Mouse (Mus musculus): ENCODE results near the gene Ceacam2. TPM values are rescaled to one million over a fixed set of nuclear protein-coding genes. Genes with fewer than 3 reads are reported as not detected.
"Not testable (repeated sequence)": the region's sequence is repeated elsewhere in the genome, so short reads cannot be mapped to it uniquely, and the experiment has no call there.

Gene Ceacam2
- polyA plus RNA-seq (2015; fragmentation: Nextera tagmentation; extraction: Ambion mirVana) = 0.12 and 0.16 TPM in 2 replicates

DNA sequence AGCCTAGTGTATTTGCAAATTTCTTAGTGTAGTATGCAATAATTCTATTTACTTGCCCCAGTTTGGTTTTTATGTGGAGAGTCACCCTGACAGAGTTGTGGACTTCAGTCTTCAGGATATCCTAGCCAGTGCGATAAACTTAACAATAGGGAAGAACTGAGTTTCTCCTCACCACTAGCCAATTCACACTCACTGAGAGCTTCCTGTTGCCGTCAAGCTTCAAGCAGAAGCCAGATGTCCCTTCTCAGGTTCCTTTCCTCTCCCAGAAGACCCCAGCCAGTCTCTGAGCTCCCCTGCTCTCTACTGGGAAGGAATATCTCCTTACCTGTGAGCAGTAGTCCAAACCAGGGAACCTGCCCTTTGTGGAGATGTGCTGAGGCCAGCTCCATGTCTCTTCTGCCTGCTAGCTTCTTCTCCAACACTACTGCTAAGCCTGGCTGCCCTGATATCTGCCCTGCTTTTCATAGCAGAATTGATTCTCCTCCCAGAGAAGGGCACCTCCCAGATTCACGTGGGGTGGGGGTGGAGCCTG is at the start of gene Ceacam2:
Gene Ceacam2 (minus strand): TSS at position 482 of the 532 bp plus-strand sequence.
- H3K9me3 ChIP-seq; H3K27ac ChIP-seq; H3K36me3 ChIP-seq; H3K4me2 ChIP-seq; ATAC-seq (ENCODE audit: low FRiP score); H3K4me3 ChIP-seq; H3K4me1 ChIP-seq (replicated peaks); H3K9ac ChIP-seq; H3K27me3 ChIP-seq: not testable (repeated sequence)
- 79% methylated on average over 3 of the region's 3 CpGs for WGBS

DNA sequence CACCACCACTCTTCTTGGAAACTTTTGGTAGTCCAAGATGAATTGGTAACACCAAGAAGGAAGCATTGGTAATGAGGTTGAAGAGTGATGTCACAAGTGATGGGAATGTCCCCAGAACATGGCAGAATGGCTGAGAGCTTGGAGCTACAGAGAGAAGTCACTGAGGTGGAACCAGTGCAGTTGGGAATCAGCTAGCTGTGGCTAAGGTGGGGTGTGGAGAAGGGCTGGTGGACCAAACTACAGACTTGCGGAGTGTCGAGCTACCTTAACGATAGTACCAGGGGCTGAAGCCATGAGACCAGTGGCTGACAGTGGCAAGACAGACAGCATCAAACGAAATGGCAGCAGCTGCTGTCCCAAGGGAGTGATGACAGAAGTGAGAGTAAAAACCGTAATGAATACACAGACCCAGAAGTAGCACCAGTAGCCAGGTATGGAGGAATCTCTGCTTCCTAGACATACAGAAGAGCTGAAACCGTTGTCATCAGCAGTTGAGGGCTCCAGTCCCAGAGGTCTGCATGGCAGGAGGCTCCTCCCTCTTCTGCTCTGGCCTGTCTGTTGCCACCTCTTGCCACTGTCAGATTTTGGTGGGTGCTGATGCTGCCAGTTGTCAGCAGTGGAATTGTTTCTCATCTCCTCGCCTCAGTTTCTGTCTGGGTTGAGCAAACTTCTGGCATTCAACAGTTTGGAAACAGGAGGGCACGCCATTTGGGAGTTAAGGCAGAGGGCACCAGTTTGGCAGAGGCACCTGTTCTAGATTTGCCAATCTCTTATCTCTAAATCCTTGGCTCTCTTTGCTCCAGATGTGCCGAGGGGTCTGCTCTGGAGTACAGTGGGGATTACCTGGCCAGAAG is 45.9 kb upstream of the Ceacam2 start:
- Histone ChIP-seq H3K9ac (no peak overlapping the region), H3K36me3 (no peaks in the 10 kb centered on the region), H3K27me3 (no peaks in the 10 kb centered on the region), H3K9me3 (no peaks in the 10 kb centered on the region), H3K4me3 (no peak overlapping the region), H3K27ac (no peak overlapping the region), H3K4me1 (replicated peaks) (no peaks in the 10 kb centered on the region), H3K4me2 (no peak overlapping the region)
- ATAC-seq (ENCODE audit: low FRiP score) = no peak
- 84% methylated on average over 9 of the region's 9 CpGs for WGBS

- Histone ChIP-seq H3K9me3 (no peaks in the 10 kb centered on the region), H3K27me3 (0 out of 2 replicates have a peak, but pooled peaks cover under 1% of the 10 kb centered on the region), H3K9ac (no peak overlapping the region), H3K4me3 (no peak overlapping the region), H3K4me1 (replicated peaks) (no peaks in the 10 kb centered on the region), H3K27ac (no peak overlapping the region), H3K36me3 (no peaks in the 10 kb centered on the region), H3K4me2 (no peak overlapping the region)
- 88% methylated on average over 5 of the region's 5 CpGs for WGBS
- ATAC-seq (ENCODE audit: low FRiP score) = no peak
These were observed 45.0 kb upstream of the Ceacam2 start for GRCm38 (mm10) chr7:25584651-25585050.

DNA sequence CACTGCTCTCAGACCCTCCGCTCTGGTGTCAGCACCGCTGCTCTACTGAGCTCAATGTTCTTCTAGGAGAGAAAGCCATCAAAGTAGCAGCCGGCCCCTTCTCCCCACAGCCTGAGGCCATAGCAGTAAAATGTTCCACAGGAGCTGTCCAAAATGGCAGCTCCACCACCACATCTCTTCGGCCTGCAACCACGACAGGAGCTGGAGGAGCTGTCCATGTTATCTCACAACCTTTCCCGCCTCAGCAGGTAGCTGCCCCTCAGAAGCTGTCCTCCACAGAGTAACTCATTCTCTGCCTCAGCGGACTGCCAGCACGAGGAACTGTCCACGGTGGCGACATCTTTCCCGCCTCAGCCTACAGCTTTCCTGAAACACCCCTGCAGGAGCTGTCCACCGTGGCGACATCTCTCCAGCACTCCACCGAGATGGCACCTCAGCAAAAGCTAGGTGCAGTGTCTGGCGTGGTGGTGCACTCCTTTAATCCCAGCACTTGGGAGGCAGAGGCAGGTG is 42.7 kb upstream of the Ceacam2 start:
- H3K4me3 ChIP-seq = no peak overlapping the region
- H3K9ac ChIP-seq = no peak overlapping the region
- no peak for ATAC-seq (ENCODE audit: low FRiP score)
- H3K27ac ChIP-seq = no peak overlapping the region
- H3K4me1 ChIP-seq (replicated peaks) = no peaks in the 10 kb centered on the region
- no peak overlapping the region for H3K4me2 ChIP-seq
- H3K9me3 ChIP-seq = no peaks in the 10 kb centered on the region
- 91% methylated on average over 15 of the region's 15 CpGs for whole genome bisulfite sequencing
- H3K27me3 ChIP-seq = 0 out of 2 replicates have a peak, but pooled peaks cover 2% of the 10 kb centered on the region
- no peaks in the 10 kb centered on the region for H3K36me3 ChIP-seq

GRCm38 (mm10) chr7:25579441-25579840 is 39.8 kb upstream of the Ceacam2 start:
- Histone ChIP-seq H3K4me3 (no peak overlapping the region), H3K27me3 (0 out of 2 replicates have a peak, but pooled peaks cover 2% of the 10 kb centered on the region), H3K4me2 (no peak overlapping the region), H3K9me3 (no peaks in the 10 kb centered on the region), H3K27ac (no peak overlapping the region), H3K9ac (no peak overlapping the region), H3K36me3 (no peaks in the 10 kb centered on the region), H3K4me1 (replicated peaks) (no peaks in the 10 kb centered on the region)
- WGBS = 91% methylated on average over 10 of the region's 10 CpGs
- ATAC-seq (ENCODE audit: low FRiP score) = no peak

GRCm38 (mm10) chr7:25576793-25577437 is 37.3 kb upstream of the Ceacam2 start:
- H3K9me3 ChIP-seq = not testable (repeated sequence)

DNA sequence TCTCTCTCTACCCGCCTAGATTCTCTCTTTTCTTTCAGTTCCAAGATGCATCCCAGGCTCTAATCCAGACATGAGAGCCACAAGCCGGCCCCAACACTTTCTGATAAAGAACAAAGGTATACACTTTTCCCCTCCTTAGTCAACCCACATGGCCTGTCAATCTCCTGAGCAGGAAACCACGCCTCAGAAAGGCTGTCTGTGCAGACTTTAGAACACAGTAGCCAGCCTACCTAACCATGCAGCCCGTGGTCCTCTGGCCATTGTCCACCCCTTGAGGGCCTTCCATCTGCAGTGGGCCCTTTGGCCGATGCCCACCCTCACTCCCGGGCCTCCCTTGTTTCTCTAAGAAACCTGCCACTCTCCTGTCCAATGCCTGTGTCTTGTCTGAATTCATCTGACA is 36.7 kb upstream of the Ceacam2 start:
- H3K9ac ChIP-seq; H3K36me3 ChIP-seq; H3K4me1 ChIP-seq (replicated peaks); H3K9me3 ChIP-seq; H3K27me3 ChIP-seq; H3K27ac ChIP-seq; ATAC-seq (ENCODE audit: low FRiP score); H3K4me3 ChIP-seq; H3K4me2 ChIP-seq: not testable (repeated sequence)
- 49% methylated on average over 6 of the region's 6 CpGs for WGBS

More at GRCm38 (mm10) chr7:25576793-25577437, 37.3 kb upstream of the Ceacam2 start:
- H3K9ac ChIP-seq; H3K27ac ChIP-seq; H3K36me3 ChIP-seq; H3K27me3 ChIP-seq; H3K4me2 ChIP-seq; H3K4me3 ChIP-seq; ATAC-seq (ENCODE audit: low FRiP score); H3K4me1 ChIP-seq (replicated peaks): not testable (repeated sequence)
- 72% methylated on average over 14 of the region's 14 CpGs for WGBS

DNA sequence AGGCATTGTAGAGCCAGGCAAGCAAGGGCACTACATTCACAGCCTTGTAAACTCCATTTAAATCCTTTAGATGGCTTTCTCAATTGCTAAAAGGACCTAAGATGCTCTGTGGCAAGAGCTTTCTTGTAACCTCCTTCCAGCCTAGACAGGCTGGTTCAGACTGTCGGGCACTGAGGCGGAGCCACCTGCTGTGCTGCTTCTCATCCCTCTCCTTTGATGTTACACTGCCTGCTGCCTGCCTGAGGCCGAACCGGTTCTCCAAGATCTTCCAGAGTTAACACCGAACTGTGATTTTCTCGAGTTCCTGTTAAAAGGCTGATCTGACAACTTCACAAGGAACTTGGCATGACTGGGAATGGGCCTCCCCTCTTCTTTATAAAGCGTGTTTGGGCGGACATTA is 36.2 kb upstream of the Ceacam2 start:
- no peak overlapping the region for H3K4me3 ChIP-seq
- no peak overlapping the region for H3K27ac ChIP-seq
- ATAC-seq (ENCODE audit: low FRiP score) = no peak
- 0 out of 2 replicates have a peak, but pooled peaks cover 2% of the 10 kb centered on the region for H3K27me3 ChIP-seq
- no peak overlapping the region for H3K9ac ChIP-seq
- H3K4me2 ChIP-seq = no peak overlapping the region
- no peaks in the 10 kb centered on the region for H3K9me3 ChIP-seq
- no peaks in the 10 kb centered on the region for H3K36me3 ChIP-seq
- no peaks in the 10 kb centered on the region for H3K4me1 ChIP-seq (replicated peaks)
- WGBS = 18% methylated on average over 8 of the region's 8 CpGs

GRCm38 (mm10) chr7:25575105-25575504 is 35.4 kb upstream of the Ceacam2 start:
- H3K36me3 ChIP-seq = no peaks in the 10 kb centered on the region
- H3K4me1 ChIP-seq (replicated peaks) = no peaks in the 10 kb centered on the region
- H3K9me3 ChIP-seq = no peaks in the 10 kb centered on the region
- H3K27me3 ChIP-seq = 0 out of 2 replicates have a peak, but pooled peaks cover 2% of the 10 kb centered on the region
- 80% methylated on average over 5 of the region's 5 CpGs for WGBS
- no peak for ATAC-seq (ENCODE audit: low FRiP score)
- no peak overlapping the region for H3K27ac ChIP-seq
- H3K4me3 ChIP-seq = no peak overlapping the region
- H3K4me2 ChIP-seq = no peak overlapping the region
- no peak overlapping the region for H3K9ac ChIP-seq

DNA sequence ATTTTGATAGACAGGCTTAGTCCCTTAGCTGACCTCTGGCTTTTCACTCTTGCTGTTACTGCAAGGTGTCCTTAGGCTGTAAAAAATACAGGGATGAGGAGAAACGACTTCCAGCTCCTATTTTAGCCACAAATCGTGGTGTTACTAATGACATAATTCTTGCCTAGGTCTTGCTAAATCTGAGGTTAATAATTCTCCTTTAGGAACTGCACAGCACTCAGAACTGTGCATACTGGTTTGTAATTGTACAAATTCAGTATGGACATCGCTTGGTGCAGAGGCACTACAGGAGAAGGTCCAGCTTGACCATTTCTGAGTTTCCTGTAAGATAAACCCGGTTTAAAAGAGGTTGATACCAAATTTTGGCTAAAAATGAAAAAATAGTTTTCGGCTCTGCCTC is 34.1 kb upstream of the Ceacam2 start:
- not testable (repeated sequence) for H3K4me2 ChIP-seq; H3K9ac ChIP-seq; H3K4me3 ChIP-seq; ATAC-seq (ENCODE audit: low FRiP score); H3K4me1 ChIP-seq (replicated peaks); H3K36me3 ChIP-seq; H3K27me3 ChIP-seq; H3K27ac ChIP-seq; H3K9me3 ChIP-seq
- WGBS = 83% methylated on average over 5 of the region's 5 CpGs

DNA sequence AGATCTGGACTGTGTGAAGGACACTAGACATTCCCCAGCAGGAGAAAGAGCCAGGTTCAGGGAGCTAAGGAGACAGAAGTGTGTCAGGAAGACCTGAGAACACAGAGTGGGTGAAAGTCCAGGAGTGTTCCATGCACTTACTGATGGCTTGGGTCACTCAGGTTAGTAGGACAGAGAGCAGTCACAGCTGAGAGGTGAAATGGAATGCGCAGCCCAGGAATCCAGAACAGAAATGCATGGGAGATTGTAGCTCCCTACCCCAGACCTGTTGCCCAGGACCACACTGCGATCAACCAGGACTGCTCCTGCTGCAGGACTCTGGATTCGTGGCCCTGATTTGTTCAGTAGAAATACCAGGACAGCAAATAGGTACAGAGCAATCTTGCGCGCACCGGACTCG is 29.1 kb upstream of the Ceacam2 start:
- no peak overlapping the region for H3K4me2 ChIP-seq
- no peaks in the 10 kb centered on the region for H3K4me1 ChIP-seq (replicated peaks)
- H3K27me3 ChIP-seq = no peaks in the 10 kb centered on the region
- H3K36me3 ChIP-seq = no peaks in the 10 kb centered on the region
- ATAC-seq (ENCODE audit: low FRiP score) = no peak
- peaks cover 3% of the 10 kb centered on the region; the same call in 1 of the 2 replicates for H3K9me3 ChIP-seq
- 98% methylated on average over 7 of the region's 7 CpGs for WGBS
- no peak overlapping the region for H3K4me3 ChIP-seq
- no peak overlapping the region for H3K9ac ChIP-seq
- H3K27ac ChIP-seq = no peak overlapping the region

DNA sequence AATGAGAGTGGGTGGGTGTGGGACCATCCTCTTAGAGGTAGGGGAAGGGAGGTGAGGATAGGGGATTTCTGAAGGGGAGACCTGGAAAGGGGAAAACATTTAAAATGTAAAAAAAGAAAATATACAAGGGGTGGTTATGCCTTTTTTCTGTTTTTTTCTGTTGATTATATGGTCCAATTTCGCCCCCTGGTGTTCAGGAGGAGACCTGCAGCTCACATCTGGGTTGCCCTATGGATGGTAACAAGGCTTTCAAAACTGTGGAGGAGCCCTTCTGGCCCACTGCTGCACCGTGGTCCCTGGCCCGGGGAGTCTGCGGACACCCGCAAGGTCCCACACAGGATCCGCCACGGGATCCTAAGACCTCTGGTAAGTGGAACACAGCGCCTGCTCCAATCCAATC is 1.8 kb upstream of the Ceacam2 start:
- not testable (repeated sequence) for H3K9ac ChIP-seq

More for the DNA sequence above, 1.8 kb upstream of the Ceacam2 start:
- H3K36me3 ChIP-seq; H3K9me3 ChIP-seq; H3K4me1 ChIP-seq (replicated peaks); H3K4me2 ChIP-seq; H3K27ac ChIP-seq; ATAC-seq (ENCODE audit: low FRiP score); H3K27me3 ChIP-seq; H3K4me3 ChIP-seq: not testable (repeated sequence)
- WGBS = 71% methylated on average over 8 of the region's 8 CpGs

Data from hindbrain, embryonic 13.5 days (tissue).